Mouse (Mus musculus) liver, embryonic 13.5 days (tissue): ENCODE data around the gene 9130213A22Rik. TPM values are rescaled to one million over a fixed set of nuclear protein-coding genes. Genes with fewer than 3 reads are reported as not detected.
A peak's percentile ranks its signal among the peaks of the same experiment; 100 is the strongest.

Source experiments
- ATAC-seq: fragments of 200-750 bp; cut with Nextera tagmentation; 2 replicates; pipeline ENCODE4 v1.8.0; 2017; ENCODE audit warnings: low read depth, mild to moderate bottlenecking, moderate number of reproducible peaks, moderate library complexity
- DNase-seq: peaks from one replicate; pipeline ENCODE4 v3.0.0; 2022
- H3K27ac ChIP-seq: fragments of 300-500 bp; sonication (generic); 2 replicates; pipeline ENCODE4 v1.5.1; 2015; ENCODE audit warnings: moderate library complexity, mild to moderate bottlenecking, inconsistent platforms
- H3K27me3 ChIP-seq: fragments of 300-500 bp; sonication (generic); 2 replicates; pipeline ENCODE4 v1.6.1; 2015; ENCODE audit warnings: mild to moderate bottlenecking, inconsistent platforms
- H3K36me3 ChIP-seq: fragments of 300-500 bp; sonication (generic); 2 replicates; pipeline ENCODE4 v1.6.1; 2015; ENCODE audit warnings: mild to moderate bottlenecking, inconsistent platforms
- H3K4me1 ChIP-seq: fragments of 300-500 bp; sonication (generic); replicated peaks from 2 replicates; pipeline ENCODE4 v1.6.1; 2015; ENCODE audit warnings: inconsistent platforms
- H3K4me2 ChIP-seq: fragments of 300-500 bp; sonication (generic); 2 replicates; pipeline ENCODE4 v1.6.1; 2015; ENCODE audit warnings: inconsistent platforms, mild to moderate bottlenecking, moderate library complexity
- H3K4me3 ChIP-seq: fragments of 300-500 bp; sonication (generic); replicated peaks from 2 replicates; pipeline ENCODE4 v1.5.1; 2015; ENCODE audit warnings: mild to moderate bottlenecking, inconsistent platforms
- H3K9ac ChIP-seq: fragments of 300-500 bp; sonication (generic); 2 replicates; pipeline ENCODE4 v1.6.1; 2015; ENCODE audit warnings: mild to moderate bottlenecking, inconsistent platforms
- H3K9me3 ChIP-seq: fragments of 300-500 bp; sonication (generic); replicated peaks from 2 replicates; pipeline ENCODE4 v1.6.1; 2016; ENCODE audit warnings: inconsistent platforms
- WGBS: fragments of 180-500 bp; shearing (Covaris S2); methylation state at CpG from one replicate; pipeline ENCODE4 v1.1.7; 2015; ENCODE audit not compliant: insufficient replicate concordance; 5-methylcytosine and 5-hydroxymethylcytosine counted together
- polyA plus RNA-seq: library from polyadenylated mRNA; unstranded; fragments of >200 nt; fragmentation: Nextera tagmentation; extraction: Ambion mirVana; gene quantifications from 2 replicates; pipeline ENCODE4 v1.2.1, GENCODE M21; 2015

9130213A22Rik gene
- 0.09 TPM in 1 of 2 replicates, not detected in the other for polyA plus RNA-seq

- under 1% methylated on average over 66 of the region's 66 CpGs for WGBS
- Histone ChIP-seq H3K4me2 (peak within 1 kb of the TSS; percentile 99), H3K27me3 (peaks cover 49% of the 10 kb centered on the region), H3K9me3 (no peaks in the 10 kb centered on the region), H3K4me3 (peak within 1 kb of the TSS; percentile 74), H3K9ac (peak within 1 kb of the TSS; percentile 75), H3K27ac (peak within 1 kb of the TSS; percentile 67), H3K36me3 (no peaks in the 10 kb centered on the region), H3K4me1 (peaks cover 76% of the 10 kb centered on the region)
- ATAC-seq: peak; percentile 34
- DNase-seq: peak; percentile 73
Observed at GRCm38 (mm10) chr11:69122336-69122951, at the start of gene 9130213A22Rik. 9130213A22Rik (minus strand) TSS chr11:69122589.

- no peak overlapping the region for H3K4me3 ChIP-seq
- DNase-seq (no peak), ATAC-seq (no peak)
- H3K27ac ChIP-seq: no peak overlapping the region
- WGBS: 29% methylated on average over 7 of the region's 7 CpGs
- H3K36me3 ChIP-seq: no peaks in the 10 kb centered on the region
- no peak overlapping the region for H3K9ac ChIP-seq
- H3K9me3 ChIP-seq: no peaks in the 10 kb centered on the region
- no peak overlapping the region for H3K4me2 ChIP-seq
- H3K27me3 ChIP-seq: no peaks in the 10 kb centered on the region
- H3K4me1 ChIP-seq: no peaks in the 10 kb centered on the region
Observed at GRCm38 (mm10) chr11:69171626-69172025, 49.2 kb upstream of the 9130213A22Rik start.

GRCm38 (mm10) chr11:69169313-69169712, 46.9 kb upstream of the 9130213A22Rik start:
- no peak overlapping the region for H3K27ac ChIP-seq
- H3K4me2 ChIP-seq: no peak overlapping the region
- H3K9me3 ChIP-seq: no peaks in the 10 kb centered on the region
- peaks cover 12% of the 10 kb centered on the region for H3K27me3 ChIP-seq
- no peak overlapping the region for H3K9ac ChIP-seq
- no peak overlapping the region for H3K4me3 ChIP-seq
- 71% methylated on average over 12 of the region's 12 CpGs for WGBS
- no peak for ATAC-seq
- H3K4me1 ChIP-seq: no peaks in the 10 kb centered on the region
- no peaks in the 10 kb centered on the region for H3K36me3 ChIP-seq
- no peak for DNase-seq

- no peak within 1 kb of the TSS for H3K4me2 ChIP-seq
- H3K9ac ChIP-seq: no peak within 1 kb of the TSS
- 5% methylated on average over 18 of the region's 18 CpGs for WGBS
- peaks cover 17% of the 10 kb centered on the region for H3K4me1 ChIP-seq
- H3K9me3 ChIP-seq: no peaks in the 10 kb centered on the region
- no peaks in the 10 kb centered on the region for H3K36me3 ChIP-seq
- DNase-seq: no peak
- H3K27me3 ChIP-seq: peaks cover 68% of the 10 kb centered on the region
- no peak for ATAC-seq
- no peak within 1 kb of the TSS for H3K27ac ChIP-seq
- no peak within 1 kb of the TSS for H3K4me3 ChIP-seq
Observed at GRCm38 (mm10) chr11:69156800-69157199, 34.4 kb upstream of the 9130213A22Rik start, which contains the start of gene Alox12b. Alox12b (plus strand) TSS chr11:69156989.

GRCm38 (mm10) chr11:69155351-69155750, 33.0 kb upstream of the 9130213A22Rik start:
- Histone ChIP-seq H3K9ac (no peak overlapping the region), H3K27me3 (peaks cover 77% of the 10 kb centered on the region), H3K9me3 (no peaks in the 10 kb centered on the region), H3K36me3 (no peaks in the 10 kb centered on the region), H3K4me2 (no peak overlapping the region), H3K27ac (no peak overlapping the region), H3K4me3 (no peak overlapping the region), H3K4me1 (peaks cover 22% of the 10 kb centered on the region)
- ATAC-seq (no peak), DNase-seq (no peak)
- WGBS: 6% methylated on average over 1 of the region's 1 CpGs

- H3K4me1 ChIP-seq: peaks cover 22% of the 10 kb centered on the region
- no peaks in the 10 kb centered on the region for H3K36me3 ChIP-seq
Observed at GRCm38 (mm10) chr11:69153831-69154230, 31.4 kb upstream of the 9130213A22Rik start.

GRCm38 (mm10) chr11:69151004-69151403, 28.6 kb upstream of the 9130213A22Rik start:
- H3K27me3 ChIP-seq: peaks cover 47% of the 10 kb centered on the region
- no peaks in the 10 kb centered on the region for H3K9me3 ChIP-seq
- no peaks in the 10 kb centered on the region for H3K36me3 ChIP-seq
- H3K4me2 ChIP-seq: peak overlapping the region; percentile 19
- no peak overlapping the region for H3K9ac ChIP-seq
- H3K4me3 ChIP-seq: 0 out of 2 replicates have a peak overlapping the region, but pooled peaks have one; percentile 11
- ATAC-seq (no peak), DNase-seq (no peak)
- 58% methylated on average over 6 of the region's 6 CpGs for WGBS
- peaks cover 11% of the 10 kb centered on the region for H3K4me1 ChIP-seq
- H3K27ac ChIP-seq: no peak overlapping the region

More at GRCm38 (mm10) chr11:69153831-69154230, 31.4 kb upstream of the 9130213A22Rik start:
- no peak for ATAC-seq
- Histone ChIP-seq H3K9ac (no peak overlapping the region), H3K27me3 (peaks cover 75% of the 10 kb centered on the region), H3K27ac (no peak overlapping the region), H3K4me2 (no peak overlapping the region), H3K4me3 (no peak overlapping the region), H3K9me3 (no peaks in the 10 kb centered on the region)
- no peak for DNase-seq
- WGBS: 55% methylated on average over 8 of the region's 8 CpGs

- ATAC-seq: no peak
Observed at GRCm38 (mm10) chr11:69150444-69150843, 28.1 kb upstream of the 9130213A22Rik start.

GRCm38 (mm10) chr11:69149728-69150127, 27.3 kb upstream of the 9130213A22Rik start:
- Histone ChIP-seq H3K9ac (no peak overlapping the region), H3K36me3 (no peaks in the 10 kb centered on the region), H3K27me3 (peaks cover 40% of the 10 kb centered on the region), H3K4me3 (no peak overlapping the region), H3K27ac (no peak overlapping the region), H3K4me1 (peaks cover 5% of the 10 kb centered on the region; the same call in 1 of the 2 replicates), H3K9me3 (no peaks in the 10 kb centered on the region), H3K4me2 (no peak overlapping the region)
- 64% methylated on average over 6 of the region's 6 CpGs for WGBS
- DNase-seq (no peak), ATAC-seq (no peak)

More at GRCm38 (mm10) chr11:69150444-69150843, 28.1 kb upstream of the 9130213A22Rik start:
- Histone ChIP-seq H3K4me2 (peak overlapping the region; percentile 19), H3K4me3 (0 out of 2 replicates have a peak overlapping the region, but pooled peaks have one; percentile 11), H3K36me3 (no peaks in the 10 kb centered on the region), H3K9me3 (no peaks in the 10 kb centered on the region), H3K4me1 (peaks cover 8% of the 10 kb centered on the region), H3K27me3 (peaks cover 44% of the 10 kb centered on the region), H3K27ac (no peak overlapping the region), H3K9ac (no peak overlapping the region)
- 5% methylated on average over 7 of the region's 7 CpGs for WGBS
- DNase-seq: peak; percentile 44

GRCm38 (mm10) chr11:69148451-69148960, 26.1 kb upstream of the 9130213A22Rik start:
- Histone ChIP-seq H3K4me1 (peaks cover 5% of the 10 kb centered on the region; the same call in 1 of the 2 replicates), H3K9ac (no peak overlapping the region), H3K9me3 (no peaks in the 10 kb centered on the region), H3K4me3 (no peak overlapping the region), H3K27me3 (peaks cover 29% of the 10 kb centered on the region), H3K4me2 (no peak overlapping the region), H3K36me3 (no peaks in the 10 kb centered on the region), H3K27ac (no peak overlapping the region)
- no peak for DNase-seq
- WGBS: 70% methylated on average over 5 of the region's 5 CpGs
- ATAC-seq: no peak

GRCm38 (mm10) chr11:69147546-69147945, 25.2 kb upstream of the 9130213A22Rik start:
- no peak overlapping the region for H3K4me2 ChIP-seq
- no peaks in the 10 kb centered on the region for H3K9me3 ChIP-seq
- 75% methylated on average over 7 of the region's 7 CpGs for WGBS
- H3K9ac ChIP-seq: no peak overlapping the region
- H3K27ac ChIP-seq: no peak overlapping the region
- H3K4me1 ChIP-seq: peaks cover 5% of the 10 kb centered on the region; the same call in 1 of the 2 replicates
- H3K27me3 ChIP-seq: peaks cover 28% of the 10 kb centered on the region
- DNase-seq (no peak), ATAC-seq (no peak)
- H3K36me3 ChIP-seq: no peaks in the 10 kb centered on the region
- no peak overlapping the region for H3K4me3 ChIP-seq
